Mouse (Mus musculus) myocyte (in vitro differentiated cells): ENCODE data around the gene Gas7. TPM values are rescaled to one million over a fixed set of nuclear protein-coding genes. Genes with fewer than 3 reads are reported as not detected.

Source experiments
- H3K27me3 ChIP-seq: one replicate; pipeline ENCODE4 v1.6.1; 2011; ENCODE audit not compliant: control insufficient read depth, insufficient read depth, insufficient read length
- H3K36me3 ChIP-seq: one replicate; pipeline ENCODE4 v1.6.1; 2011; ENCODE audit not compliant: control insufficient read depth, insufficient read depth
- H3K4me2 ChIP-seq: one replicate; pipeline ENCODE4 v1.6.1; 2011; ENCODE audit warnings: low read depth, control low read depth
- H3K4me3 ChIP-seq: one replicate; pipeline ENCODE4 v1.5.1; 2011; ENCODE audit warnings: mild to moderate bottlenecking, control low read depth, moderate library complexity
- H3K79me2 ChIP-seq: one replicate; pipeline ENCODE4 v1.6.1; 2011; ENCODE audit not compliant: control insufficient read depth, insufficient read depth
- H3ac ChIP-seq: one replicate; pipeline ENCODE4 v1.6.1; 2011; ENCODE audit not compliant: control insufficient read depth, insufficient read length
- CEBPB ChIP-seq: IDR thresholded peaks from 2 replicates; pipeline ENCODE4 v1.6.1; 2011; ENCODE audit warnings: mild to moderate bottlenecking, moderate library complexity; ENCODE audit not compliant: poor library complexity, insufficient read depth, severe bottlenecking
- E2F4 ChIP-seq: IDR thresholded peaks from one replicate; pipeline ENCODE4 v1.6.1; 2011; ENCODE audit warnings: mild to moderate bottlenecking, control low read depth, moderate library complexity; ENCODE audit not compliant: insufficient read depth
- MAX ChIP-seq: IDR thresholded peaks from one replicate; pipeline ENCODE4 v1.6.1; 2011; ENCODE audit warnings: low read depth, mild to moderate bottlenecking, control low read depth
- MYOD1 ChIP-seq, 3 experiments: IDR thresholded peaks; one replicate each; pipeline ENCODE4 v1.6.1; 2011; ENCODE audit warnings: control low read depth in 2 of 3, low read depth in 2 of 3, mild to moderate bottlenecking in 2 of 3, moderate library complexity in 1 of 3; ENCODE audit not compliant: insufficient read length in 2 of 3, control insufficient read depth in 1 of 3
- MYOG ChIP-seq, 3 experiments: IDR thresholded peaks; one replicate each; pipeline ENCODE4 v1.6.1; 2011; ENCODE audit warnings: control low read depth in 2 of 3, low read depth in 2 of 3, mild to moderate bottlenecking in 2 of 3; ENCODE audit not compliant: insufficient read length in 2 of 3, control insufficient read depth in 1 of 3, insufficient read depth in 1 of 3
- POLR2A ChIP-seq: IDR thresholded peaks from one replicate; pipeline ENCODE4 v1.6.1; 2011; ENCODE audit warnings: low read depth, mild to moderate bottlenecking, control low read depth, moderate library complexity; ENCODE audit not compliant: insufficient read length
- POLR2AphosphoS2 ChIP-seq: IDR thresholded peaks from one replicate; pipeline ENCODE4 v1.6.1; 2011; ENCODE audit warnings: low read depth, control low read depth; ENCODE audit not compliant: insufficient read length
- REST ChIP-seq: IDR thresholded peaks from one replicate; pipeline ENCODE4 v1.6.1; 2011; ENCODE audit warnings: mild to moderate bottlenecking, control low read depth, moderate library complexity; ENCODE audit not compliant: insufficient read depth, insufficient read length
- SRF ChIP-seq: IDR thresholded peaks from one replicate; pipeline ENCODE4 v1.6.1; 2011; ENCODE audit warnings: low read depth; ENCODE audit not compliant: control insufficient read depth, insufficient read length
- TCF12 ChIP-seq: IDR thresholded peaks from one replicate; pipeline ENCODE4 v1.6.1; 2011; ENCODE audit warnings: mild to moderate bottlenecking, control low read depth; ENCODE audit not compliant: poor library complexity, insufficient read depth, severe bottlenecking
- TCF3 ChIP-seq: IDR thresholded peaks from one replicate; pipeline ENCODE4 v1.6.1; 2011; ENCODE audit warnings: low read depth, control low read depth; ENCODE audit not compliant: insufficient read length
- USF1 ChIP-seq: IDR thresholded peaks from one replicate; pipeline ENCODE4 v1.6.1; 2011; ENCODE audit warnings: low read depth, mild to moderate bottlenecking, control low read depth, moderate library complexity
- polyA plus RNA-seq: library from polyadenylated mRNA; unstranded; fragments of >200 nt; fragmentation: generic; extraction: Trizol; gene quantifications from one replicate; pipeline ENCODE4 v1.2.1, GENCODE M21; 2012; ENCODE audit warnings: missing spikeins

Gene Gas7
- polyA plus RNA-seq, 1 experiment = 0.02 TPM

DNA sequence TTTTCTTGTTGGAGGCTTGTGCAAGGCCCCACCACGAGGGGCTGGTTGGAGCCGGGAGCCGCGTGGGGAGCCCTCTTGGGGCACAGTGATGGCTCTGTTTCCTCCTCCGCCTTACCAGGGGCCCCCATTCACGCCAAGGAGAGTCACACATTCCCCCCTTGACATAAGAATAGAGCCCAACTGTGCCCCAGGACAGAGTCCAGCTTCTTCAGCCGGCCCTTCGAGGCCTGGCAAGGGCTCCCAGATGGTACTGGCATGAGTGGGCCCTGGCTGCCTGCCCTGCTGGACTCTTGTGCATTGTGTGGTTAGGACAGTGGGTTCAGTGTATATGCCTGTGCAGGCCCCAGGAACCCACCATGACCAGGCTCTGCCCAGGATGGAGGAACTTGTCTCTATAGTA lies 63.7 kb downstream of the Gas7 start:
- H3K36me3 ChIP-seq = no peaks in the 10 kb centered on the region
- H3K79me2 ChIP-seq = no peaks in the 10 kb centered on the region
- no peak overlapping the region for H3K4me3 ChIP-seq
- H3K4me2 ChIP-seq = no peak overlapping the region
- TF ChIP-seq SRF = no peak
- TF ChIP-seq CEBPB = no peak
- TF ChIP-seq MYOG (IDR thresholded peaks at IDR 0.05; ENCODE audit: control insufficient read depth in 1 of 3, insufficient read depth in 1 of 3, insufficient read length in 2 of 3, low read depth in 2 of 3) = no peak
- TF ChIP-seq MYOD1 (IDR thresholded peaks at IDR 0.05; ENCODE audit: control insufficient read depth in 1 of 3, insufficient read length in 2 of 3, low read depth in 2 of 3) = no peak
- no peak for TF ChIP-seq POLR2AphosphoS2
- TF ChIP-seq E2F4 = no peak
- no peak for TF ChIP-seq POLR2A
- H3K27me3 ChIP-seq = no peaks in the 10 kb centered on the region
- H3ac ChIP-seq = no peak overlapping the region

DNA sequence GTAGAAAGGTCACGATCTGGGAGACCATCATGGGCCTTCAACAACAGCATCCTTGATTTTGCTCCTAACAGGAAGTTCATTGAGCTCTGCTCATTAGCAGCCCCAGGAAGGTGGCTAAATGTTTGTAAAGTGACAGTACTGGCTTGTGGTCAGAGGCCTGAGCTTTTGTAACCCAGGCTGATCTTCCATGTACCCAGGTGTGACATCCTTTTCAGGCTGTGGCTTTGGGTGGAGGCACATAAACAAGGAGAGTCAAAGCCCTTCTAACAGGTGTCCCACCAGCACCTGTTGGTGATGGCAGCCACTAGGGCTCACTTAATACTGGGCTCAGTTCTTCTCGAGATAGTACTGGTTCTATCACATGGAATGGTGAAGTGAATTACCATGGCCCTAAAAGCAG lies 67.4 kb downstream of the Gas7 start:
- Histone ChIP-seq H3ac (no peak overlapping the region), H3K36me3 (no peaks in the 10 kb centered on the region), H3K79me2 (no peaks in the 10 kb centered on the region), H3K4me3 (no peak overlapping the region), H3K4me2 (no peak overlapping the region), H3K27me3 (no peaks in the 10 kb centered on the region)
- TF ChIP-seq TCF3 (no peak), MYOG (IDR thresholded peaks at IDR 0.05; ENCODE audit: control insufficient read depth in 1 of 3, insufficient read depth in 1 of 3, insufficient read length in 2 of 3, low read depth in 2 of 3) (no peak), REST (no peak), MYOD1 (IDR thresholded peaks at IDR 0.05; ENCODE audit: control insufficient read depth in 1 of 3, insufficient read length in 2 of 3, low read depth in 2 of 3) (no peak)

DNA sequence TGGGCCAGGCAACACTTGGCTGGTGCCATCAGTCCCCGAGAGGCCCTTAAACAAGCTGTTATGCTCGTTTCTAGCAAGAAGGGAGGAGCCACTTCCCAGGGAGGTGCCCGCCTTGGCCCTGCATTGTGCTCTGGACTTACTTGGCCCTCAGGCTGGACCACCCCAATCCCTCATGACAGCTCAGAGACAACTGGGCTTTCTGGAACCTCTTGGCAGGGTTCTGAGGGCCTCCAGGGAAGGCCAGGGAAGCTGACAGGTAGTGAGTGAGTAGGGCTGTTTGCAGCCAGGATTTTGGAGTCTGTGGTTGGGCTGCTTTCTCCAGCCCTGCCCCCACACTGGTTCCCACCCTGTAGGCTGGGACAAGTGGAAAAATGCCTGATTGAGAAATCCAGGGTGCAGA lies 68.6 kb downstream of the Gas7 start:
- H3K79me2 ChIP-seq = no peaks in the 10 kb centered on the region
- no peaks in the 10 kb centered on the region for H3K27me3 ChIP-seq
- H3K4me3 ChIP-seq = no peak overlapping the region
- H3ac ChIP-seq = no peak overlapping the region
- H3K36me3 ChIP-seq = no peaks in the 10 kb centered on the region
- no peak for TF ChIP-seq CEBPB
- TF ChIP-seq TCF12 = no peak
- no peak for TF ChIP-seq SRF
- no peak overlapping the region for H3K4me2 ChIP-seq

DNA sequence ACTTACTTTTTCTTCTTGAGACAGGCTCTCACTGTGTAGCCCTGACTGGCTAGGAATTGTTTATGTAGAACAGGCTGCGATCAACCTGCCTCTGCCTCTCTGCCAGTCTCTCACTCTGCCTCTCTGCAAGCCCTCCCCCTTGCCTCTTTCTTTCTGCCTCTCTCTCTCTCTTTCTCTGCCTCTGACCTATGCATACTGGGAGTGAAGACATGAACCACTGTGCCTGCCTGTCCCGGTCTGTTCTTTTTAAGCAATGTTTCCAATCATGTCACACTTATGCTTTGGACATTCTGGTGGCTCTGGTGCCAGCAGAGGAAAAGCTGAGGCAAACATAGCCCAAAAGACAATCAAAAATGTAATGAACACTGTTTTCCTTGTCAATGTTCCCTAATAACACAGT lies 69.5 kb downstream of the Gas7 start:
- no peak for TF ChIP-seq MAX
- TF ChIP-seq POLR2A = no peak
- TF ChIP-seq TCF3 = no peak
- TF ChIP-seq MYOD1 (IDR thresholded peaks at IDR 0.05; ENCODE audit: control insufficient read depth in 1 of 3, insufficient read length in 2 of 3, low read depth in 2 of 3) = no peak
- no peak for TF ChIP-seq USF1
- no peak for TF ChIP-seq REST
- TF ChIP-seq E2F4 = no peak
- Histone ChIP-seq H3K4me3 (no peak overlapping the region), H3K4me2 (no peak overlapping the region), H3ac (no peak overlapping the region), H3K79me2 (no peaks in the 10 kb centered on the region), H3K36me3 (no peaks in the 10 kb centered on the region), H3K27me3 (no peaks in the 10 kb centered on the region)

DNA sequence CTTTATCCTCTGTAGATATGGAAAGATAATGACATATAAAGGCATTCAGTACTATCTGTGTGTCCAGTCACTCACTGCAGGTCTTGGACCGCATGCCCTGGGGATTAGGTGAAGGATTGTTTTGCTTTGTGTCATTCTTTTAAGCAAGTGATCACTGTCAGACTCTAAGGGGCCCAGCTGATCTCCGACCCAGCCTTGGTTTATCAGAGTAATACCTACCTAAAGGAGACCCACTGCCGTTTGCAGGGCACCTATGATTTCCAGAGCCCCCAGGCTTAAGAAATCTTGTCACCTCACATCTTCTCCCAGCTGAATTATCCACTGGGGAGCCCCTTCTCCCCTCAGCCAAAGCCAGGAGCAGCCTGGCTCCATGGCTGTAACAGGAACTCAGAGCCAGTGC lies 70.6 kb downstream of the Gas7 start:
- no peak overlapping the region for H3K4me3 ChIP-seq
- no peaks in the 10 kb centered on the region for H3K36me3 ChIP-seq
- no peak overlapping the region for H3ac ChIP-seq
- H3K79me2 ChIP-seq = no peaks in the 10 kb centered on the region
- no peak for TF ChIP-seq TCF12
- TF ChIP-seq TCF3 = no peak
- TF ChIP-seq REST = no peak
- no peak for TF ChIP-seq USF1
- TF ChIP-seq E2F4 = no peak
- no peak for TF ChIP-seq POLR2A
- no peak for TF ChIP-seq SRF
- no peak for TF ChIP-seq POLR2AphosphoS2
- no peak for TF ChIP-seq MAX
- TF ChIP-seq CEBPB = no peak
- no peak for TF ChIP-seq MYOD1 (IDR thresholded peaks at IDR 0.05; ENCODE audit: control insufficient read depth in 1 of 3, insufficient read length in 2 of 3, low read depth in 2 of 3)
- TF ChIP-seq MYOG (IDR thresholded peaks at IDR 0.05; ENCODE audit: control insufficient read depth in 1 of 3, insufficient read depth in 1 of 3, insufficient read length in 2 of 3, low read depth in 2 of 3) = no peak
- H3K27me3 ChIP-seq = no peaks in the 10 kb centered on the region
- H3K4me2 ChIP-seq = no peak overlapping the region
